Mouse (Mus musculus) spleen, adult 2 months (tissue): ENCODE results near the gene Gm9758.
"Not testable (repeated sequence)": the region's sequence is repeated elsewhere in the genome, so short reads cannot be mapped to it uniquely, and the experiment has no call there.

Experiments
- CTCF ChIP-seq: fragments of 200-500 bp; IDR thresholded peaks from 2 replicates; pipeline ENCODE4 v1.5.1; 2011; ENCODE audit warnings: mild to moderate bottlenecking, inconsistent platforms; ENCODE audit not compliant: insufficient read depth, insufficient read length, insufficient replicate concordance; ENCODE audit errors: extremely low read depth
- POLR2A ChIP-seq: fragments of 200-500 bp; IDR thresholded peaks from 2 replicates; pipeline ENCODE4 v1.6.1; 2011; ENCODE audit warnings: low read depth, low read length, inconsistent platforms

GRCm38 (mm10) chr5:14945524-14945923 is 30.8 kb upstream of the Gm9758 start:
- TF ChIP-seq CTCF, POLR2A: not testable (repeated sequence)
